Mouse (Mus musculus) erythroblast, embryonic 14.5 days (primary cell): ENCODE results near the gene Elane.

Source experiments
- GATA1 ChIP-seq: IDR thresholded peaks from 2 replicates; pipeline ENCODE4 v1.6.1; 2012; ENCODE audit warnings: low read length, inconsistent platforms, mixed read lengths
- TAL1 ChIP-seq: IDR thresholded peaks from 3 replicates; pipeline ENCODE4 v1.6.1; 2012; ENCODE audit warnings: low read length, inconsistent platforms, mixed read lengths

DNA sequence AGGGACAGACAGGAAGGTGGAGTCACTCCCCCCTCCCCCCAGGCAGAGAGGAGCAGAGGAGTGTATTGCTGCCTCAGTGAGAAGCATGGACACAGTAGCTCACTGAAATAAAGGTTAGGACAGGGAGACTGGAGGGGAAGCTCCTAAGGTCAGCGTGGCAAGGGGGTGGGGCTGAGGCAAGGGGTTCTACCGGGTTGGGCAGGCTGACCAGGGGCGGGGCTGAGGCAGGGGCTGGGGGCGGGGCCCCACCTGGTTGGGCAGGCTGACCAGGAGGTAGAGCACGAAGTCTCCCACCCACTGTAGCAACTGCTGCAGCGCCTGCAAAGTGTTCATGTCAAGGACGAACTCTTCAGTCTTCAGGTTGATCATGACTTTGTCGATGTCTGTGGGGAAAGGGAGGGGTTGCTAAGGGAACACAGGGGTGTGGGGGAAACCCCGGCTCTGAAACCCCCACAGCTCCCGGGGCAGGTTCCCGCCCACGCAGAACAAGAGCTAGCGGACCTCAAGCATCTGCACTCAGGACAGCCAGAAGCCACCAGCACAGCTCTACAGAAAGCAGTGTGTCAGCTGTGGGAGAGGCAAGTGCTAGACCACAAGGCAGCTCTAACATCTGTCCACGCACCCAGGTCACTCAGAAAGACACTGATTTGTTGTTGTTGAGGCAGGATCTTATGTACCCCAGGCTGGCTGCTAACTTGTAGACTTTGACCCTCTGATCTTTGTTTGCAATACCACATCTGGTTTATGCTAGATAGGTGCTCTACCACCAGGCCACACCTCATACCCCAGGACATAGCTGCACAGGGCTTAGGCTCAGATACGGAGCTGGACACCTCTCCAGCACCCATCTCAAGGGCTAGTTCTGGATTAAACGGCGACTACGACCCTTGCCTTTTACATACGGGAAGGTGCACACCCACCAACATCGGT, 11.5 kb downstream of the Elane start:
- no peak for TF ChIP-seq GATA1
- no peak for TF ChIP-seq TAL1
